Mouse (Mus musculus) midbrain, embryonic 16.5 days (tissue): ENCODE results near the gene Galnt17. TPM values are rescaled to one million over a fixed set of nuclear protein-coding genes. Genes with fewer than 3 reads are reported as not detected.

Experiments
- ATAC-seq: fragments of 200-750 bp; cut with Nextera tagmentation; 2 replicates; pipeline ENCODE4 v1.8.0; 2017; ENCODE audit warnings: moderate TSS enrichment
- H3K27ac ChIP-seq: fragments of 300-500 bp; sonication (generic); 2 replicates; pipeline ENCODE4 v1.5.1; 2014; ENCODE audit warnings: mild to moderate bottlenecking, low read length, mixed read lengths
- H3K27me3 ChIP-seq: fragments of 300-500 bp; sonication (generic); 2 replicates; pipeline ENCODE4 v1.6.1; 2014; ENCODE audit warnings: low read depth, low read length, mixed read lengths; ENCODE audit not compliant: control insufficient read depth, insufficient read depth
- H3K36me3 ChIP-seq: fragments of 300-500 bp; sonication (generic); 2 replicates; pipeline ENCODE4 v1.6.1; 2014; ENCODE audit warnings: mild to moderate bottlenecking, low read length, moderate library complexity, mixed read lengths; ENCODE audit not compliant: control insufficient read depth, insufficient read depth
- H3K4me1 ChIP-seq: fragments of 300-500 bp; sonication (generic); 2 replicates; pipeline ENCODE4 v1.6.1; 2014; ENCODE audit warnings: mild to moderate bottlenecking, low read length, mixed read lengths; ENCODE audit not compliant: control insufficient read depth, insufficient read depth
- H3K4me2 ChIP-seq: fragments of 300-500 bp; sonication (generic); 2 replicates; pipeline ENCODE4 v1.6.1; 2014; ENCODE audit warnings: mild to moderate bottlenecking, low read length, mixed read lengths
- H3K4me3 ChIP-seq: fragments of 300-500 bp; sonication (generic); 2 replicates; pipeline ENCODE4 v1.5.1; 2014; ENCODE audit warnings: low read depth, mild to moderate bottlenecking, low read length, moderate library complexity, mixed read lengths
- H3K9ac ChIP-seq: fragments of 300-500 bp; sonication (generic); 2 replicates; pipeline ENCODE4 v1.6.1; 2014; ENCODE audit warnings: low read depth, low read length, mixed read lengths
- H3K9me3 ChIP-seq: fragments of 300-500 bp; sonication (generic); replicated peaks from 2 replicates; pipeline ENCODE4 v1.6.1; 2014; ENCODE audit warnings: mild to moderate bottlenecking, low read length, mixed read lengths; ENCODE audit not compliant: control insufficient read depth, poor library complexity, severe bottlenecking
- WGBS: fragments of 180-500 bp; shearing (Covaris S2); extraction: QIAGEN DNeasy Blood & Tissue Kit; methylation state at CpG from one replicate; pipeline ENCODE4 v1.1.7; 2014; 5-methylcytosine and 5-hydroxymethylcytosine counted together
- polyA plus RNA-seq: library from polyadenylated mRNA; unstranded; fragments of >200 nt; fragmentation: Nextera tagmentation; extraction: Ambion mirVana; gene quantifications from 2 replicates; pipeline ENCODE4 v1.2.1, GENCODE M21; 2015

Galnt17 gene
- polyA plus RNA-seq, 1 experiment from 2014 or later, result 5.8 TPM

- Histone ChIP-seq H3K27ac (no peak overlapping the region), H3K9me3 (no peaks in the 10 kb centered on the region), H3K4me1 (no peaks in the 10 kb centered on the region), H3K9ac (no peak overlapping the region), H3K4me3 (no peak overlapping the region), H3K36me3 (no peaks in the 10 kb centered on the region), H3K4me2 (no peak overlapping the region), H3K27me3 (no peaks in the 10 kb centered on the region)
- no peak for ATAC-seq
Measured at GRCm38 (mm10) chr5:131134809-131135208, 173.5 kb downstream of the Galnt17 start.

DNA sequence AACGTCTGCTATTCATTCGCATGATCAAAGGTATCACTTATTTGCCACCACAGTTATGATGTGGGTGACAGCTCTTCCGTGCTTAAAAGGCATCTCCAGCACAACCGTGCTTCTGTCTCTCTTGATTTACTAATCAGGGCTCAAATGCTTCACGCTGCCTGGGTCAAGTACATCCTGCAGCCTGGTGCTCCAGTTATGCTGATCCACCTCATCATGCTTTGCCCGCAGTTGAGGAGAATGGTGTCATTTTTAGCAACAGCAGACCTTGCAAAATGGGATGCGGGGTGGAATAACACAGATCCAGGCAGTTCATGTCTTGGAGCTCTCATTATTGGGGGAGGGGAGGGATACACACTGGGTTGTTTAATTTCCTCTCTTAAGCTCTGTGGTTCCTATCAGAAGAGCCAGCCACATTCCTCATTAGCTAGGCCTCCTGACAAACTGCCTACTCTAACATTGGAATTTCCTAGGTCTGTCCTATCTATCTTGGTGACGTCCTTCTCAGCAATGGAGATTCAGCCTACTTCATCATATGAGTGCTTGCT is 187.9 kb downstream of the Galnt17 start:
- 67% methylated on average over 8 of the region's 8 CpGs for WGBS
- H3K9me3 ChIP-seq, result no peaks in the 10 kb centered on the region
- H3K36me3 ChIP-seq, result no peaks in the 10 kb centered on the region
- H3K4me1 ChIP-seq, result peaks cover 3% of the 10 kb centered on the region; the same call in 1 of the 2 replicates
- no peak overlapping the region for H3K27ac ChIP-seq
- no peaks in the 10 kb centered on the region for H3K27me3 ChIP-seq
- H3K4me2 ChIP-seq, result no peak overlapping the region
- no peak overlapping the region for H3K9ac ChIP-seq
- ATAC-seq, result no peak
- H3K4me3 ChIP-seq, result no peak overlapping the region

DNA sequence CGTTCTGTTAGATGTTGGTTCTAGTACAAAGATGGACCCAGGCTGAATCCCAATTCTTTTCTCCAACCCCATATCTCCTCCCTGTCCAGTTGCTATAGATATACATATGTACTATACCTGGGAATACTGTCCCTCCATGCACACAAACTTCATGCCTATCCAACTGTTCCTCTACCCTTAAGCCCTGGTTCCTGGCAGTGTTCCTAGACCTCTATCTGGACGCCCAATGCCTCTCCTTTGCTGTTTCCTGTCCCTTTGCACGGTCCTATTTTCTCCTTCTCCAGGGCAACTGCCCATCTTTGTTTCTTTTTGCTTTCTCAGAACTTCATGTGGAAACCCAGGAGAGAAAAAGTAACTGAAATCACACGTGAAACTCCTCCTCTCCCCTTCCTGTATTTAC is 188.4 kb downstream of the Galnt17 start:
- no peak overlapping the region for H3K9ac ChIP-seq
- H3K27ac ChIP-seq, result no peak overlapping the region
- 79% methylated on average over 4 of the region's 4 CpGs for WGBS
- no peak overlapping the region for H3K4me2 ChIP-seq
- H3K4me3 ChIP-seq, result no peak overlapping the region
- H3K9me3 ChIP-seq, result no peaks in the 10 kb centered on the region
- no peak for ATAC-seq
- H3K4me1 ChIP-seq, result peaks cover 3% of the 10 kb centered on the region; the same call in 1 of the 2 replicates
- H3K27me3 ChIP-seq, result no peaks in the 10 kb centered on the region
- no peaks in the 10 kb centered on the region for H3K36me3 ChIP-seq

- 91% methylated on average over 5 of the region's 5 CpGs for WGBS
- ATAC-seq, result no peak
- Histone ChIP-seq H3K9me3 (no peaks in the 10 kb centered on the region), H3K4me3 (no peak overlapping the region), H3K9ac (no peak overlapping the region), H3K4me2 (no peak overlapping the region), H3K27ac (no peak overlapping the region), H3K36me3 (no peaks in the 10 kb centered on the region), H3K27me3 (no peaks in the 10 kb centered on the region), H3K4me1 (peaks cover 3% of the 10 kb centered on the region; the same call in 1 of the 2 replicates)
Measured at GRCm38 (mm10) chr5:131117391-131118040, 190.8 kb downstream of the Galnt17 start.

- Histone ChIP-seq H3K4me2 (no peak overlapping the region), H3K4me3 (no peak overlapping the region), H3K9ac (no peak overlapping the region), H3K36me3 (peaks cover 6% of the 10 kb centered on the region), H3K4me1 (no peaks in the 10 kb centered on the region; the same call in 1 of the 2 replicates), H3K9me3 (peaks cover 6% of the 10 kb centered on the region; the same call in 1 of the 2 replicates), H3K27ac (no peak overlapping the region), H3K27me3 (no peaks in the 10 kb centered on the region)
- 38% methylated on average over 5 of the region's 5 CpGs for WGBS
- no peak for ATAC-seq
Measured at GRCm38 (mm10) chr5:131113850-131114470, 194.3 kb downstream of the Galnt17 start.

GRCm38 (mm10) chr5:131107188-131107587 is 201.1 kb downstream of the Galnt17 start:
- WGBS, result 97% methylated on average over 1 of the region's 1 CpGs

GRCm38 (mm10) chr5:131096824-131097223 is 211.5 kb downstream of the Galnt17 start:
- no peaks in the 10 kb centered on the region for H3K4me1 ChIP-seq
- no peak overlapping the region for H3K27ac ChIP-seq
- H3K4me3 ChIP-seq, result no peak overlapping the region
- ATAC-seq, result no peak
- no peaks in the 10 kb centered on the region for H3K27me3 ChIP-seq
- no peak overlapping the region for H3K4me2 ChIP-seq
- no peaks in the 10 kb centered on the region for H3K36me3 ChIP-seq
- peaks cover 3% of the 10 kb centered on the region; the same call in 1 of the 2 replicates for H3K9me3 ChIP-seq
- H3K9ac ChIP-seq, result no peak overlapping the region
- 92% methylated on average over 4 of the region's 4 CpGs for WGBS

More at GRCm38 (mm10) chr5:131107188-131107587, 201.1 kb downstream of the Galnt17 start:
- ATAC-seq, result no peak
- H3K9me3 ChIP-seq, result peaks cover 6% of the 10 kb centered on the region; the same call in 1 of the 2 replicates
- H3K4me1 ChIP-seq, result no peaks in the 10 kb centered on the region
- H3K4me2 ChIP-seq, result no peak overlapping the region
- no peaks in the 10 kb centered on the region for H3K27me3 ChIP-seq
- no peak overlapping the region for H3K9ac ChIP-seq
- no peak overlapping the region for H3K4me3 ChIP-seq
- no peak overlapping the region for H3K27ac ChIP-seq
- H3K36me3 ChIP-seq, result peaks cover 6% of the 10 kb centered on the region

GRCm38 (mm10) chr5:131095635-131096034 is 212.7 kb downstream of the Galnt17 start:
- Histone ChIP-seq H3K9ac (no peak overlapping the region), H3K9me3 (peaks cover 3% of the 10 kb centered on the region; the same call in 1 of the 2 replicates), H3K27me3 (no peaks in the 10 kb centered on the region), H3K4me3 (no peak overlapping the region), H3K4me2 (no peak overlapping the region), H3K4me1 (no peaks in the 10 kb centered on the region), H3K36me3 (no peaks in the 10 kb centered on the region), H3K27ac (no peak overlapping the region)
- no peak for ATAC-seq
- WGBS, result 84% methylated on average over 1 of the region's 1 CpGs

DNA sequence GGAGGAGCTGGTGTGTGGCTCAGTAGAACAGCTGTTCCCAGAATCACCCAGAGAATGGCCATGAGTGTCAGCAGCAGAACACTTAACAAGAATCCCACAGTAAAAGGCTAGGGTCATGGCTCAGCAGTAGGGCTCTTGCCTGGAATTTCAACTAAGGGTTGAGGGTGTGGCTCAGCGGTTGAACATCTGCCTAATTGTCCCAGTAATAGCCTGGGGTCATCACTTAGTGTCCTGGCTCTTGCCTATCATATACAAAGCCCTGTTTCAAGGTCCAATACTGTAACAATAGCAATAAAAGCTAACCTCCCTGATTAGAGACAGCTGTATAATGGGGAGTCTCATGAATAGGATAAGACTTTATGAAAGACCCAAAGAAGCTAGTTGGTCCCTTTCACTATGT is 213.5 kb downstream of the Galnt17 start:
- no peak for ATAC-seq
- WGBS, result 61% methylated on average over 1 of the region's 1 CpGs

More for the DNA sequence above, 213.5 kb downstream of the Galnt17 start:
- Histone ChIP-seq H3K9me3 (peaks cover 3% of the 10 kb centered on the region; the same call in 1 of the 2 replicates), H3K4me3 (no peak overlapping the region), H3K27ac (no peak overlapping the region), H3K36me3 (no peaks in the 10 kb centered on the region), H3K9ac (no peak overlapping the region), H3K4me1 (no peaks in the 10 kb centered on the region), H3K4me2 (no peak overlapping the region), H3K27me3 (no peaks in the 10 kb centered on the region)
